Mouse (Mus musculus): ENCODE data around the gene Hip1r. TPM values are rescaled to one million over a fixed set of nuclear protein-coding genes. Genes with fewer than 3 reads are reported as not detected.

The Hip1r gene
- 1.4 TPM for polyA plus RNA-seq (2014; fragmentation: Illumina TruSeq; extraction: RNeasy Lipid Tissue Mini Kit (QIAGEN cat#74804); ENCODE audit: low replicate concordance)

GRCm38 (mm10) chr5:123973299-123974178 is at the start of gene Hip1r:
TSS of gene Hip1r (plus strand) at chr5:123973628.

DNA sequence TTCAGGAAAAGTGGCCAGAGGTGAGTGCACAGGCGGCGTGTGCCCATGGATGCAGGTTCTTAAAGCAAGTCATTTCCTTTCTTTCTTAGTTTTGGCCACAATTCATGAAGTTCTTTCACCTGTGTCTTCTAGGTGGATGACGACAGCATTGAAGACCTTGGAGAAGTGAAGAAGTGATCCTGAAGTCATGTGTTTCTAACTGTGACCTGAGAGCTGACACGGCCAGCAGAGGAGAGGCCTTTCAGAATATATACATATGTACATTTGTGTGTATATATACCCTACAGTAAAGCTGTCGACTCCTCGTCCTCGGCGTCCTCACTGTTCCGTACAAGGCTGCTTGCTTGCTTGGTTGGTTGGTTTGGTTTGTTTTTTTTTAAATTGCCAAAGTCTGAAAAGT is 46.3 kb upstream of the Hip1r start, which contains the start of gene Gm43518:
TSS of gene Gm43518 (plus strand) at position 301 of the 400 bp plus-strand sequence.

DNA sequence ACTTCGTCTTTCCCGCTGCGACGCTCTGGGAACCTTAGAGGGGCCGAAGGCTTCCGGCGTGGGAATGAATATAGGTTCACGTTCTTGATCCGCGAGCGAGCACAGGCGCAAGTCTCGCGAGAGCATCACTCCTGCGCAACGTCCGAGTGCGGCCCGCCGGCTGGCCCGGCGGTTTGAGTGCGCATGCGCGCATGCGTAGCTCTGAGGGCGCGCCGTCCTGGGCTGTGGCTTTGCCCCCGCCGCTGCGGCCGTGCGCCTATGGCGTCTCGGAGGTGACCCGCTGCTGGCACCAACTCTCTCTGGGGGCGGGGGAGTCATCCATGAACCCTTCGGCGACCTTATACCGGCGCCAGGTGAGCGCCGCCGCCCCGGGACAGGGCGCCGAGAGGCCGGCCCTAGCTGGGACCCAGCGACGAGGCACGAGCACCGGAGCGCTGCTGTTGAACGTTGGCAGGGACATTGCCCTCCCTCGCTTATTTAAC is 42.9 kb upstream of the Hip1r start, which contains the start of gene Ccdc62:
TSS of gene Ccdc62 (plus strand) at position 172 of the 482 bp plus-strand sequence.

DNA sequence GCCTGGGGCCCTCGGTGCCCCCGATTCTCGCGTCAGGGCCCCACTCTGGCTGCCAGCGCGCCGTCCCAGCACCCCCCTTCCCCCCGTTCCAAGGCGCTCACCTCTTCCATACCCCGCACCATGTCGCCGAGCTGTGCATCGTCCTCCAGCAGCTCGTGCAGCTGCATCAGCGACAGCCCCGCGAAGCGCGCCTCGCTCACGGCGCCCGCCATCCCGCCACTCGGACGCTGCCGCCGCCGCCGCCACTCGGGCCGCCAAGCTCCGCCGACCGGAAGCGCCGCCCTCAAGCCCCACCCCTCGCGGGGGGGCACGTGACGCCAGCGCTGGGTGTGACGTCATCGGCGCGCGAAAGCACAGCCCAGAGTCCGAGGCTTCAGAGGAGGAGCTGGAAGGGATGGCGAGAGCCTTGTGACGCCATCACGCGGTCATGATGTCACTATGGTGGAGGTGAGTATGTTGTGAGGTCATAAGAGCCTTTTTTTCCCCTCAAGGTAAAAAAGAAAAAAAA is 58.6 kb downstream of the Hip1r start, which contains the start of gene Vps37b:
TSS of gene Vps37b (minus strand) at position 270 of the 508 bp plus-strand sequence.

Other genes with a start within 250 kb of the Hip1r start
- gene Rsrc2, start 224.2 kb upstream of the Hip1r start, polyA plus RNA-seq (2014; fragmentation: Illumina TruSeq; extraction: RNeasy Lipid Tissue Mini Kit (QIAGEN cat#74804); ENCODE audit: low replicate concordance), result 285 TPM
- 5.7 TPM for gene Kntc1, start 223.9 kb upstream of the Hip1r start, polyA plus RNA-seq (2014; fragmentation: Illumina TruSeq; extraction: RNeasy Lipid Tissue Mini Kit (QIAGEN cat#74804); ENCODE audit: low replicate concordance)
- not detected for gene Hcar2, start 108.1 kb upstream of the Hip1r start, polyA plus RNA-seq (2014; fragmentation: Illumina TruSeq; extraction: RNeasy Lipid Tissue Mini Kit (QIAGEN cat#74804); ENCODE audit: low replicate concordance)
- 1.6 TPM for gene Hcar1, start 93.6 kb upstream of the Hip1r start, polyA plus RNA-seq (2014; fragmentation: Illumina TruSeq; extraction: RNeasy Lipid Tissue Mini Kit (QIAGEN cat#74804); ENCODE audit: low replicate concordance)
- gene Denr, start 66.5 kb upstream of the Hip1r start, polyA plus RNA-seq (2014; fragmentation: Illumina TruSeq; extraction: RNeasy Lipid Tissue Mini Kit (QIAGEN cat#74804); ENCODE audit: low replicate concordance), result 194 TPM
- gene Gm43518, start 46.2 kb upstream of the Hip1r start, polyA plus RNA-seq (2014; fragmentation: Illumina TruSeq; extraction: RNeasy Lipid Tissue Mini Kit (QIAGEN cat#74804); ENCODE audit: low replicate concordance), result not detected
- 3.4 TPM for gene Ccdc62, start 42.9 kb upstream of the Hip1r start, polyA plus RNA-seq (2014; fragmentation: Illumina TruSeq; extraction: RNeasy Lipid Tissue Mini Kit (QIAGEN cat#74804); ENCODE audit: low replicate concordance)
- gene Vps37b, start 58.6 kb downstream of the Hip1r start, polyA plus RNA-seq (2014; fragmentation: Illumina TruSeq; extraction: RNeasy Lipid Tissue Mini Kit (QIAGEN cat#74804); ENCODE audit: low replicate concordance), result 7.6 TPM
- 1.2 TPM for gene Abcb9, start 122.2 kb downstream of the Hip1r start, polyA plus RNA-seq (2014; fragmentation: Illumina TruSeq; extraction: RNeasy Lipid Tissue Mini Kit (QIAGEN cat#74804); ENCODE audit: low replicate concordance)
- gene Ogfod2, start 138.7 kb downstream of the Hip1r start, polyA plus RNA-seq (2014; fragmentation: Illumina TruSeq; extraction: RNeasy Lipid Tissue Mini Kit (QIAGEN cat#74804); ENCODE audit: low replicate concordance), result 0.37 TPM
- 1.5 TPM for gene Arl6ip4, start 142.5 kb downstream of the Hip1r start, polyA plus RNA-seq (2014; fragmentation: Illumina TruSeq; extraction: RNeasy Lipid Tissue Mini Kit (QIAGEN cat#74804); ENCODE audit: low replicate concordance)

Measured in small intestine, adult 10 weeks (tissue).